Mouse (Mus musculus) activated CD4-positive, CD25-positive, alpha-beta regulatory T cell, adult 9 weeks (primary cell): ENCODE results near the gene Tbc1d21. TPM values are rescaled to one million over a fixed set of nuclear protein-coding genes. Genes with fewer than 3 reads are reported as not detected.

Source experiments
- polyA plus RNA-seq: library from polyadenylated mRNA; unstranded; fragments of 100-300 nt; shearing (Covaris generic); gene quantifications from one replicate; pipeline ENCODE4 v1.2.1, GENCODE M21; 2017

The Tbc1d21 gene
- not detected for polyA plus RNA-seq

GRCm38 (mm10) chr9:58370355-58370754 lies at the start of gene Tbc1d21:
Tbc1d21 (minus strand) TSS chr9:58370455.

GRCm38 (mm10) chr9:58312944-58313359 lies 57.3 kb downstream of the Tbc1d21 start, which contains the start of gene Loxl1:
Loxl1 (minus strand) TSS chr9:58313186.

Other genes with a start within 250 kb of the Tbc1d21 start
- 0.95 TPM for gene Islr, start 166.1 kb downstream of the Tbc1d21 start, polyA plus RNA-seq
- not detected for gene Islr2, start 166.1 kb downstream of the Tbc1d21 start, polyA plus RNA-seq
- 83.6 TPM for gene Pml, start 120.7 kb downstream of the Tbc1d21 start, polyA plus RNA-seq
- 27.5 TPM for gene Stoml1, start 117.3 kb downstream of the Tbc1d21 start, polyA plus RNA-seq
- not detected for gene Loxl1, start 57.3 kb downstream of the Tbc1d21 start, polyA plus RNA-seq
- gene Insyn1, start 118.1 kb upstream of the Tbc1d21 start, polyA plus RNA-seq: not detected
- not detected for gene Cd276, start 185.0 kb upstream of the Tbc1d21 start, polyA plus RNA-seq
- gene Nptn, start 211.8 kb upstream of the Tbc1d21 start, polyA plus RNA-seq: 64.0 TPM